Mouse (Mus musculus): ENCODE results near the gene Fbxl8. TPM values are rescaled to one million over a fixed set of nuclear protein-coding genes. Genes with fewer than 3 reads are reported as not detected.

Fbxl8 gene
- total RNA-seq, 2 experiments from 2014 or later, result 2.4 to 2.7 TPM

DNA sequence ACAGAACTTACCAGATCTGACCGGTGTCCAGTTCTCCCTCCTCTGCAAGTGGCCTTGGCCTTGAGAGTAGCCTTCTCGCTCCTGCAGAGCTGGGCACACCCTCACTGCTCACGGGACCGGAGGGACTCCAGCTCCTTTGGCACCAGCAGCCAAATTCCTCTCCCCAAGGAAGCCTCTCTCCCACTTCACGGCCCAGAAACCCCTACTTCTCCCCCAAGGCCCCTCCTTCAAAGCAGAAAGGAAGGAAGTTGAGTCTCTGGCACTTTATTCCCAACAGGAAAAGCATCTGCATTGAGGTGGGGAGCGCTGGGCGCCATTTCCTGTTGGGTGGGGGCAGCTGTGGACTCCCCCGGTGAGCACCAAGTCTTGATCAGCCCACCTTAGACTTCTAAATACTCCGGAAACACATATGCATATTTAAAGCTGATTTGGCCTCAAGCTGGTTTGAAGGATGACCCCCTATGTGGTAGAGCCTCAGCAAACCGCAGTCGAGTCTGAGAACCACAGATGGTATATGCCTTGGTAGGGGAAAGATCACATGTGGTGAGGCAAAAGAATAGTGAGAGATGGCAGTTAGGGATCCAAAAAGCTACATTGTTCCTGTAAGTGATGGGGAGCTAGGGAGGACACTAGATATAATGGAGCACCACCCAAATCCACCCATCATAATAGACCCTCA lies 31.6 kb downstream of the Fbxl8 start, which contains the start of gene Exoc3l:
Gene Exoc3l (minus strand): TSS at position 207 of the 679 bp plus-strand sequence.
- intact Hi-C loops (cut with DNase I), result loop anchor here (2.0 to 5.0 kb wide), 2 partner anchors 51 to 125 kb away; partner anchors contain the start of genes Cbfb, Fhod1 and Slc9a5
- DNase-seq (ENCODE audit: low spot score), result no peak

DNA sequence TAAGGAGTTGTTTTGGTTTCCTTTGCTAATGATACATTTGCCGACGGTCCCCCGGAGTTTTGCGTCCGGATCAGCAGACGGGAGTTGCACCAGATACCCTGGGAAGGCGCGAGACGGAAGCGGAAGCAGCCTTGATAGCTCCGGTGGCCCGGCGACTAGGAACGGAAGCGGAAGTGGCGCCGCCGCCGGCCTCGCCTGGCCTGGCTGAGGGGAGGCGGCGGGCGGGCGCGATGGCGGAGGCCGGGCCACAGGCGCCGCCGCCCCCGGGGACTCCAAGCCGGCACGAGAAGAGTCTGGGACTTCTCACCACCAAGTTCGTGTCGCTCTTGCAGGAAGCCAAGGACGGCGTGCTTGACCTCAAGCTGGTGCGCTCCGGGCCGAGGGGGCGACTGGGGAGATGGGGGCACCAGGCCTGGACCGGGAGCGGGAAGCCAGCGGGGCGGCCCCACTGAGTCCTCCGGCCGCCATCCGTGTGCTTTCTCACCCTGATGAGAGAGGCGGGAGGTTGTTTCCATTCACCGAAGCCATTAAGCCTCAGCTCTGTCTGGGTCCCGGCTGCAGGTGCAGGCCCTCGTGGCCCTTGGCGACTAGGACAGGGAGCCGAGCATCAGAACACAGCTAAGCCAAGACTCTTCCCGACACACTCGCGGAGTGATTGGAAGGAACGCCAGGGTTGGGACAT lies 33.2 kb downstream of the Fbxl8 start, which contains the start of gene E2f4:
Gene E2f4 (plus strand): TSS at position 153 of the 682 bp plus-strand sequence.
- peak; percentile 86 for DNase-seq (ENCODE audit: low spot score)
- intact Hi-C loops (cut with DNase I), result loop anchor here (2.0 to 5.0 kb wide), 3 partner anchors 27 to 127 kb away; partner anchors contain the start of genes Cbfb, Fhod1 and Slc9a5

DNA sequence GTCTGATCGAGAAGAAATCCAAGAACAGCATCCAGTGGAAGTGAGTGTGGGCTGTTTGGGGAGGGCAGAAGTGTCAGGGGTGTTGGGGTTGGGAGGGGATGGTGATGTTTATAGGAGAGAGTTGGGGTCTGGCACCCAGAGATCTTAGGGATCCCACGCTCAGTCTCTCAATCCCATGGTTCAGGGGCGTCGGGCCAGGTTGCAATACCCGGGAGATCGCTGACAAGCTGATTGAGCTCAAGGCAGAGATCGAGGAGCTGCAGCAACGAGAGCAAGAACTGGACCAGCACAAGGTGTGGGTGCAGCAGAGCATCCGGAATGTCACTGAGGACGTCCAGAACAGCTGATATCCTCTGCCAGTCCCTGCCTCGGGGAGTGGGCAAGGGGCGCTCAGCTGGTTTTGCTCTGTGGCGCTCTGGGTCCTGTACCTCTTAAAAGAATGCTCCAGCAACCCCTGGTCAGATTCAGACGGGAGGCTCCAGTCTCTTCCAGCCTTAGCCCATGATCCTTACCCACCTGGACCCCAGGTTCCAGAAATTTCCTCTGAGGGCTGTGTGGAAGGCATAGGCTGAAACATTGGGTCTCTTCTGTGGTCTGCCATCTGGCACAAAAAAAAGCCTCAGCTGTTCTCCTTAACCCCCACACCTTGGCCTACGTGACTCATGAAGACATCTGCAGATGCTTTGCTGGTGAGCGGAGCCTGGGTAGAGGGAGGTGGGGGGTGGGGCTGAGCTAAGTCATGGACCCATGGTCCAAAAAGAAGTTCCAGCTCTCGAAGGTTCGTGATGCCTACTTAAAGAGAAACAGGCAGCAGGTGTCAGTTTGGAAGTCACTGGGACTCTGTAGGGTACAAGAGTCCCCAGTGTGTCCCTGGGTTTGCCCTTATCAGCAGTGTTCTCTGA lies 34.2 kb downstream of the Fbxl8 start:
- no peak for DNase-seq (ENCODE audit: low spot score)
- intact Hi-C loops (cut with DNase I), result loop anchor here (2.0 to 5.0 kb wide), 2 partner anchors 26 to 49 kb away; partner anchors contain the start of genes Fhod1 and Slc9a5

DNA sequence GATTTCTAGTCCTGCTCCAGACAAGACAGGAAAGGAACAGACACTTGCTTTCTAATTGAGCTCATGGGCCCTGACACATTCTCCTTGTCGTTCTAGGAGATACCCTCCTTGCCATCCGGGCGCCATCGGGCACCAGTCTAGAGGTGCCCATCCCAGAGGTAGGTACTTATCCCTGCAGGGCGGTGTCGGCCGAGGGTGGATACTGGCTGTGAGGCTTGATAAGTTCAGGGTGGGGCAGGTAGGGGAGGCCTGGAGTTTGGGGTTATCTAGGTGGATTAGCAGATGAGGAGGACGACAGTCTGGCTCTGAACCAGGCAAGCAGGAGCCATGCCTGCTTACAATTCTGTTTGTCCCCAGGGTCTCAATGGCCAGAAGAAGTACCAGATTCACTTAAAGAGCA lies 35.5 kb downstream of the Fbxl8 start:
- intact Hi-C loops (cut with DNase I), result loop anchor here (2.0 to 5.0 kb wide), 2 partner anchors 25 to 47 kb away; partner anchors contain the start of genes Fhod1 and Slc9a5
- no peak for DNase-seq (ENCODE audit: low spot score)

DNA sequence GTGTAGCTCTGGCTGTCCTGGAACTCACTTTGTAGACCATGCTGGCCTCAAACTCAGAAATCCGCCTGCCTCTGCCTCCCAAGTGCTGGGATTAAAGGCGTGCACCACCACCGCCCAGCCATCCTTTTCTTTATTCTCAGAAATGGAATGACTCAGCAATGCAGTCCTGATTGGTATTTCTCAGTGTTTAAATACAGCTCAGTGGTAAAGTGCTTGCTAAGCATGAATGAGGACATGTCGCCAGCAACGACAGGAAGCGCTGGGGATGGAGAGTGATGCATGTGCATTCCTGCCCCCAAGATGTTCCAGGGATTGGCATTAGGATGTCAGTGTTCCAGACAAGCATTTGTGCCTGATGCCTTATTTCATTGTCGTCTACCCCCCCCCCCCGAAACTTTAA lies 38.9 kb downstream of the Fbxl8 start:
- DNase-seq (ENCODE audit: low spot score), result no peak
- intact Hi-C loops (cut with DNase I), result no loop called here

DNA sequence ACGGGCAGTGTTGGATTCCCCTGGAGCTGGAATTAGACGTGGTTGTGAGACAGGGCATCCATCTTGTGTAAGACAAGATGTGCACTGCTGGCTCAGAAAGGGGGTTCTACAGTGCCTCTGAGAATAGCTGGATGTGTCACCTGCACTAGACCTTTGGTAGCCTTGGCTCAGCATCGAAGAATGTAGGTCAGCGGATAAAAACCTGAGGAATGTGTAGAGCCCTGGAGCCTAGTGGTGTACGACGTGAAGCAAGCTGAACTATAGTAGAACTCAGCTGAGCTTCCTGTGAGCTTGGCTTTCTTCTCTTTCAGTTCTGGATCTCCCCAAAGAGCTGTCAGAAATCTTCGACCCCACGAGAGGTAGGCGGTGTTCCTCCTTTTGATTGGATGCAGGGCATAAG lies 39.4 kb downstream of the Fbxl8 start:
- intact Hi-C loops (cut with DNase I), result no loop called here
- no peak for DNase-seq (ENCODE audit: low spot score)

DNA sequence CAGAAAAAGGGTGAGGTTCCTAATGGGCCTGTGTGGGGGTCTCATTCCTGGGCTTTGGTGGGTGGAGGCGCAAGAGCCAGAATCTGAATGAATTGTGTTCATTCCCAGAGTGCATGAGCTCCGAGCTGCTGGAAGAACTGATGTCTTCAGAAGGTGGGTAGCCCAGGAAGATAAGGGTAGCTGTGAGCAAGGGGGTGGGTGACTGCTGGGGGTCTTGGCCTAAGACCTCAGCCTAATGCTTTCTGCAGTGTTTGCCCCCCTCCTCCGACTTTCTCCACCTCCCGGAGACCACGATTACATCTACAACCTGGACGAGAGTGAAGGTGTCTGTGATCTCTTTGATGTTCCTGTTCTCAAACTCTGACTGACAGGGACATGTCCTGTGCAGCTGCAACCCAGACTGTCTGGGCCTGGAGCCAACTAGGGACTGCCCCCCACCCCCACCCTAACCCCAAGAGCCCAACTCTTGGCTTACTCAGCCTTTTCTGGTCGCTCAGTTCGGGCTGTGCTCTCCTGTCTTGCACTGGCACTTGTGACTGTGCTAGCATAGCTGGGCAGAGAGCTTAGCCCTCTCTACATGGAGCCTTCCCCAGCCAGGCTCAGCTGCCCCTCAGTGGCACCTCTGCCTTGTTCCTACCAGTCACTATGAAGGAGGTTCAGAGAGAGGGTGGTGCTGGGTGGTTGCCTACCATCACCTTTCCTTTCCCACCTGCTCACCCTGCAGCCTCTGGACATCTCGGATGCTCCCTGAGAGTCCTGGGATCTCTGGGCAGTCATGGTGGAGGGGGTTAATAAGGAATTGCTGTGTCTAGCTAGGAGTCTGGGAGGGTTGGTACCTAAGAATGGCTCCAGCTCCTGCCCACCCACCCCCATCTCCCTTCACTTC lies 40.1 kb downstream of the Fbxl8 start:
- intact Hi-C loops (cut with DNase I), result no loop called here
- DNase-seq (ENCODE audit: low spot score), result no peak

DNA sequence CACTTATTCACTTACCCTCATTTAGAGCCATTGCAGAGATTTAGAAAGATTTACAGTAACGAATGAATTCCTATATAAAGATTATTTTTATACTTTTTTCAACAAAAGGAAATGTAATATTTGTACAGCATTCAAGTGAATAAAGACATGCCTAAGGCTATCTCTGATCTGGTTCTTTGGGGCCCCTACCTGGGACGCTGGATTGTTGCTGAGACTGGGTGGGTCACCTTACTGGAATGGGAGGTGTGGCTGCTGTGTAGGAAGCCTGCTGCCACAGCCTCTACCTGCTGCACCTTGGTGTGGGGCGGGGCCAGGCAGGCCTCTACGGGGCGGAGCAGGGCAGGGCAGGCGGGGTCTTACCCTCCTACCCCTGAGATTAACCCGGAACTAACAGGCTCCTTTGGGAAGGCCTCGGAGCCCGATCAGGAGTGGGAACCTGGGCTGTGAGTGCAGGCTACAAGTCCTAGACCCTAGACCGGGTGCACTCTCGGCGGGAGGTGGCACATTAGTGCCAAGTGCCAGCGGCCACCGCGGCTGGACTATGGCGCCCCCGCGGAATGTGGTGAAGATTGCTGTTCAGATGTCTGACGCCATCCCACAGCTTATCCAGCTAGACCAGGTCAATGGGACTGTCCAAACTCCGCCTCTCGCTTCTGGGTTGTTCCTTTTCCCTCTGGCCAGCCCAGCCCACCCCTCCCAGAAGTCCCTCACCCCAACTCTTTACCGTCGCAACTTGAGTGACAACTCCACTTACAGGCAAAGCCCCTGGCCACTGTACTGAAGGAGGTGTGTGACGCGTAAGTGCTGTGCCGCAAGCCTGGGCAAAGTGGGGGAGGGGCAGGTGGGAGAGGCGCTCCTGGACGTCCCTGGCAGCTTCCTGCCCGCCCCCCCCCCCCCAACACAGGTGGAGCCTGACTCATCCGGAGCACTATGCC lies 41.0 kb downstream of the Fbxl8 start, which contains the start of gene Elmo3:
Gene Elmo3 (plus strand): TSS at position 391 of the 935 bp plus-strand sequence.
- intact Hi-C loops (cut with DNase I), result no loop called here
- DNase-seq (ENCODE audit: low spot score), result no peak

DNA sequence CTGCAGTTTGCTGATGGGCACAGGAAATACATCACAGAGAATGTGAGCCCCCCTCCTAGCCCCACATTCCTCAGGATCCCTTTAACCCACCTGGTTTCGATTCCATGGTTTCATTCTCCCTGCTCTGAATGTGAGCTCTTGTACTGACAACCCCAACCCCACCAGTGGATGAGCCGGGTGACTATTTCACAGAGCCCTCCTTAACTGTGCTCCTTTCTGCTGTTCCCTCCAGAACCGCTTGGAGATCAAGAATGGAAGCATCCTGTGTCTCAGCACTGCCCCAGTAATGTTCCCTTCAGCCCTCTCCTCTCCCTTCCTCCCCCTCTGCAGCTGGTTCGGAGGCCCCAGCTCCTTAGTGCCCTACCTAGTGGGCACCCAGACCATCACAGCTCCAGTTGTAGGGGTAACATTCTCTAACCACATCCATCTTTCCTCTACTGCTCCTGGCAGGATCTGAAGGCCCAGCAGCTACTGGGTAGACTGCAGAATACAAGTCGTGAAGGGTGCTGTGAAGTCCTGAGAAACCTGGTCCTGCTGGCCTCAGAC lies 41.8 kb downstream of the Fbxl8 start:
- intact Hi-C loops (cut with DNase I), result no loop called here
- no peak for DNase-seq (ENCODE audit: low spot score)

DNA sequence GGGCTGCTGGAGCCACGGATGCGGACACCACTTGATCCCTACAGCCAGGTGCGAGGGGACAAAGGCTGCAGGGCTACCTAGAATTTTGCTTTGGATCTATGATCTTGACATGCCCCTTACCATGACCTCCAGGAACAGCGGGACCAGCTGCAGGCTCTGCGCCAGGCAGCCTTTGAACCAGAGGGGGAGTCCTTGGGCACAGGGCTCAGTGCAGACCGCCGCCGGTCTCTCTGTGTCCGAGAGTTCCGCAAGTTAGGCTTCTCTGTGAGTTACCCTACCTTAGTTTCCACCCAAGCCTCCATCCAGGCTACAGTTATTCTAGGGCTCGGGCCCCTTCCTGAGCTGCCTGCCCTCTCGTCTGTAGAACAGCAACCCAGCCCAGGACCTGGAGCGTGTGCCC lies 43.2 kb downstream of the Fbxl8 start:
- DNase-seq (ENCODE audit: low spot score), result no peak
- intact Hi-C loops (cut with DNase I), result no loop called here

DNA sequence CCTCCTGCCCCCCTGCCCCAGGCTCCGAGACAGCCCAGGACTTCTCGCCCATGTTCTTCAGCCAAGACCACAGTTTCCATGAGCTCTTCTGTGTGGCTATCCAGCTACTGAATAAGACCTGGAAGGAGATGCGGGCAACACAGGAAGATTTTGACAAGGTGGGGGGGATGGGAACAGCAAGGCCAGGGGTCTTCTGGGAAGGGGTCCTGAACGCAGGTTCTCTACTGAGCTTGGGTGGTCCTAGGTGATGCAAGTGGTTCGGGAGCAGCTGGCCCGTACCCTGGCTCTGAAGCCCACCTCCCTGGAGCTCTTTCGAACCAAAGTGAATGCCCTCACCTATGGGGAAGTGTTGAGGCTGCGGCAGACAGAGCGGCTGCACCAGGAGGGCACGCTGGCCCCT lies 44.0 kb downstream of the Fbxl8 start:
- DNase-seq (ENCODE audit: low spot score), result no peak
- intact Hi-C loops (cut with DNase I), result no loop called here

DNA sequence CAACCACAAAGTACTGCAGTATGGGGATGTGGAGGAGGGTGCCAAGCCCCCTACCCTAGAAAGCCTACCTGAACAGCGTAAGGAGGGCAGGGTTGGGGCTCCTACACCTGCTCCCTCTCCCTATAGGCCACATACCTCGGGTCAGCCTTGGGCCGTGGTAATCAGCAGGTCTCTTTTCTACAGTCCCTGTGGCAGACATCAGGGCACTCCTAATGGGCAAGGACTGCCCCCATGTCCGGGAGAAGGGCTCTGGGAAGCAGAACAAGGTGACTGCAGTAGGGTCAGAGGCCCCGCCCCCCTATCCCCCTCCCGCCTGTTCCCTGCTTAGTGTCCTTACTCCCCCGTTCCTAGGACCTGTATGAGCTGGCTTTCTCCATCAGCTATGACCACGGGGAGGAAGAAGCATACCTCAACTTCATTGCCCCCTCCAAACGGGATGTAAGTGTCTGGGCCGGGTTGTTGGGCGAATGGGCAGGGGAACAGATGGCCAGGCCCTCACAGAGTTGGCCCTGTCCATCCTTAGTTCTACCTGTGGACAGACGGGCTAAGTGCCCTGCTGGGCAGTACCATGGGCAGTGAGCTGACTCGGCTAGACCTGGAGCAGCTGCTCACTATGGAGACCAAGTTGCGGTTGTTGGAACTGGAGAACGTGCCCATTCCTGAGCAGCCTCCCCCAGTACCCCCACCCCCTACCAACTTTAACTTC lies 44.8 kb downstream of the Fbxl8 start:
- no peak for DNase-seq (ENCODE audit: low spot score)
- intact Hi-C loops (cut with DNase I), result no loop called here

DNA sequence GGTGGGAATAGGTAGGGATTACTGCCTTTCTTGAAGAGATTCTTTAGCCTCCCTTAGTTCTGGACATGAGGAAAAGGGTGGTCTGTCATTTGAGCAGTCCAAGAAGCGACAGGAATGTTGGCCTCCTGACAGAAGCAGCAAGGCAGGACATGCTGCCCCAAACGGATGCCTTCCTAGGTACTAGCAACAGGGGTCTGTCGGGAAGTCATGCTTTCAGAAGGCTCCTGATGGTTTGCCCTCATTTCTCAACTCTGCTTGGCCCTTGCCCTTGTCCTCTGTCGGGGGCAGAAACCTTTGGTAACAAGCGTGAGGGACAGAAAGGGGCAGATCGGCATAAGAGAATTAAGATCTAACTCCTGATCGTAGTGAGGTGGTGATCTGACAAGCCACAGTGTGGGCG lies 45.7 kb downstream of the Fbxl8 start:
- DNase-seq (ENCODE audit: low spot score), result no peak
- intact Hi-C loops (cut with DNase I), result no loop called here

DNA sequence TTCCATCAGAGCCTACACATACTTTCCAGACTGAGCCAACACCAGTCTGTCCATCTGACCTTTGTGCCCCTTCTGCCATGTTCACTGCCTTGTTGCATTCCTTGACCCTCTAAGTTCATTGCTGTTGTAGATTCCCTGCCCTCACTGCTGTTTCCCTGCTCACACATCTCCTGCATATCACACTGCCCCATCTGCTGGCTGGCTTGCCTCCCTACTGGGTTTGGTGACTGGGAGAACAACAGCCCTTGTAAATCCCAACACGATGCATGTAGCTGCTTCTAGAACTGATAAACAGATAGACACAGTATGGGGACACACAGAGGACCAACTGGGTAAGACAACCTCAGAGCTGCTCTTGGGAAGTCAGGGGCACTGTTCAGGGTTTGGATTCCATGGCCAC lies 47.3 kb downstream of the Fbxl8 start:
- intact Hi-C loops (cut with DNase I), result no loop called here
- DNase-seq (ENCODE audit: low spot score), result no peak

DNA sequence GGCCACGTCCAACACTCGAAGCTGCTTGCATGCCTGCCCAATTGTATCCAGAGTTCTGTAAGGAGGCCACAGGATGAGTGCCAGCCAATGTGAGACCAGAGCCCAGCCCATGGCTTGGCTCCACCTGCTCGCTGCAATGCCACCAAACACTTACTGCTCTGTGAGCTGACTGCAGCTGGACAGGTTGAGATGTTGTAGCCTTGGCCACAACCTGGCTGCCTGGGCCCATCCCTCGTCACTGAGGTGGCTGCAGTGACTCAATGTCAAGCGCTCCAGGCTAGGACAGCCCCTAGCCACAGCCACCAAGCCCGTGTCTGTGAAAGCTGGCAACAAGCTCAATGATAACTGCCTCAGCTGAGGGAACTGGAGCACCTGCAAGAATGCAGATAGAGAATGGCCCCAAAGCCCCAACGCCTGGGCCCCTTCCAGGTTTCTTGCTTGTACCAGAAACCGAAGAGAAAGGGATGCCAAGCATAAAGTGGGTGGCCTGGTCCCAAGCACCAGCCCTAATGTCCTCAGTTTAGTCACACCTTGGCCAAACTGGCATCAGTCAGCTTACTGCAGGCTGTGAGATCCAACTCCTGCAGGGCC lies 48.5 kb downstream of the Fbxl8 start:
- no peak for DNase-seq (ENCODE audit: low spot score)
- intact Hi-C loops (cut with DNase I), result no loop called here

DNA sequence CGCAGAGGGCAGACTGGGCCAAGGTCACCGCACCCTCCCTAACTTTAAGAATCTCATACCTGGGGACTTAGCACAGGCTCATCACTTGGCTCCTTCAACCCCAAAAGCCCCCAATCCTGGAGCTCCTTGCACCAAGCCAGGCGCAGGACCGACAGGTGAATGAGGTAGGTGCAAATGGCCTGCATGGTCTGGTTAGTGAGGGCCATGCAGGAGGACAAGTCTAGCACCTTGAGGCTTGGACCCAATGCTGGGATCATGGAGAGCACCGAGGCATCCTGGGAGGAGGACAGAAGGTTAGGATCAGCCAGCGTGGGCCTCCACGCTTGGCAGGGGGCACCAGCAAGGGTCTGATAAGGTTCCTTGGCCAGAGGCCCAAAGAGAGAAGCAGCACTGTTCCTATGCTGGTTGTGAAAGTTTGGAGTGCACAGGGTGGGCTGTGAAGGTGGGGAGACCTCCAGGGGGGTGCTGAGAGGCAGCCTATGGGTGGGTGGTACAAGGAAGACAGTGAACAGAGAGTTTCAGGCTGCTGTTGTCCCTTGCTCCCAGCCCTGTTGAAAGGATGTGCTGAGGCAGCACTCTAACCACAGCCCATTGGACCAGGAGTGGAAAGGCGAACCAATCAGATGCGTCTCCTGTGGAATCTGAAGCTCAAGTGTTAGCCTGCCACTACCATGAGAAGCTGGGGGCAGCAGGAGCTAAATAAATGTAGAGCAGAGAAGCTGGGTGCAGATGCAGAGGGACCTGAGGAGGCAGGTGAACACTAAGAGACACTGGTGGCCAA lies 49.4 kb downstream of the Fbxl8 start:
- no peak for DNase-seq (ENCODE audit: low spot score)
- intact Hi-C loops (cut with DNase I), result no loop called here

All from heart, postnatal 25 days (tissue).